Mouse (Mus musculus): ENCODE measurements around the gene Cep44.

Gene Cep44

DNA sequence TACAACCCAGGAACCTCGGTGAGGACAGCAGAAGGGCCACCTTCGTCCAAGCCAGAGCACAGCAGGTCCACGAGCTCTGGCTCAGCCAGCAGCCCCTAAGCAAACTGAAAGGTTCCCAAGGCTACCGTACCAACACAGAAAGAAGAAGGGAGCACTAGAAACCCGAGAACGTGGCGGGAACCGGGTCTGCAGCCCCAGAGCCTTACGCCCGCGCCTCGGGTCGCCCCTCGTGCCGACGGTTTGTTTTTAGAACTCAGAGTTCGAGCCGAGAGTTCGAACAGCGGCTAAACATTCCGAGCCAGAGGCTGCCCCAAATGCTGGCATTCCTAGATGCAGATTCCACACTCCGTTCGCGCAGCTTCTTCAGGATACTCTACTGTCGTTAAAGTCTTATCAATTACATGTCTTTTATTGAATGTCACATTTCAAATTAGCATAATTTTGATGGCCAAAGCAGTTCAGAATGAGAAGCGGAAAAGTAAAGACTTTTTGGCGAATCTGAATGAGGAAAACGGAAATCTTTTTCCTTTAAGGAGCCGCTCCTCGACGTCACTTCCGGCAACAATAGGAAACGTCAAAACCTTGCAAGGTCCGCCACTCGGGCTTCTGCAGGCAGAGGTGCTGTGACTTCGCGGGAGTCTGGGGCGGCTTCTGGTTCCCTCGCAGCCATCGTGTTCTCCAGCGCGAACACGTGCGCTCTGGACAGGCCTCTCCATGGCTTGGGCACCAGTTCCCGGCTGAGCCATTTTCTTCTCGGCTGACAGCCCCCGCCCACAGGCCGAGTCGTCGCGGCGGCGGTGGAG lies at the start of gene Cep44, which contains the start of gene Fbxo8:
TSS of gene Cep44 (minus strand) at position 490 of the 803 bp plus-strand sequence.
TSS of gene Fbxo8 (plus strand) at position 533 of the 803 bp plus-strand sequence.
- in situ Hi-C loops (cut with MboI, MseI) = no loop called here

DNA sequence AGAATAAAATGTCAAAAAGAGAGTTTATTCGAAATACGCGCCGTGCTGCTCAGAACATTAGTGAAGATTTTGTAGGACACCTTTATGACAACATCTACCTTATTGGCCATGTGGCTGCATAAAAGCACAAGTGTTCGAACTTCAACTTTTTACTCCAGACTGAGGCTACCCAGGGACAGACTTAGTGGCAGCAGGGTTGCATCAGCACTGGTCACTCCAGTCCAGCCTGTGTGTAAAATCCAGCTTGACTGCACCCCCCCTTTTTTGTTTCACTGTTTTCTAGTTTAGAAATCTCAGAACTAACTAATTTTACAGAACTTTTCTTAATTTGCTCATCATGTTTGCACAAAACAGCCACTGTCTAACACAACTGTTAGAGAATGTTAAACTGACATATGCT lies 40.7 kb upstream of the Cep44 start:
- in situ Hi-C loops (cut with MboI, MseI) = no loop called here

DNA sequence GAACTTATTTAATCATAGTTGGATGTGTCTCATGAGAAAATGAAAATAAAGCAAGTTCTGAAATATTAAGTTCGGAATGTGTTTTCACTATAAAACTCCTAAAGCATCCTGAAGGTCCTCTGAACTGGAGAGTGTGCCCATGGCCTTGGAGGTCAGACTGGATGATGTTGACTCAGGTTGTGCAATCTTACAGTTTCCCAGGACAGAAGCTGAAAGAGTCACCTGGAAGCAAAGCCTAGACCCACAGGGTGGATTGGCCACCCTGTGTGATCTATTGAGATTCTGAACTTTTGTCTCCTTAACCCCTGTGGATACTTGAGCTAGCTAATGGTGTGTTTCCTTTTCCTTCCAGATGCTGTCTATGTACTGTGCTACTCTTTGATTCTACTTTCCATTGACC lies 40.2 kb upstream of the Cep44 start:
- in situ Hi-C loops (cut with MboI, MseI) = no loop called here

DNA sequence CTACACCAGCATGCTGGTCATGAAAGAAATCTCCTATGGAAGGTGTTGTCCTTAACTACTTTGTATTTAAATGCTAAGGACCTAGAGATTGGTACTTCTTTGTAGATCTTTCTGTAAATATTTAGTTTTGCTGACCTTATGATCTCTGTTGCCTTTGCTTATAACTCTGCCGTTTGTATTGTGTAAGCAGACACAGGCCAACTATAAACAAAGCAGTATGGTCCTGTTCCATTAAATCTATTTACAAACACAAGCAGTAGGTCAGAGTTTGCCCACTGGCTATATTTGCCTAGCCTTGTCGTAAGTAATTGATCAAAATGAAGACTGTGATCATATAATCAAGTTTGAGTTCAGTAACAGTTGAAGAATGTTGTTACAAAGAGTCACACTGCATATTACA lies 38.2 kb upstream of the Cep44 start:
- in situ Hi-C loops (cut with MboI, MseI) = no loop called here

DNA sequence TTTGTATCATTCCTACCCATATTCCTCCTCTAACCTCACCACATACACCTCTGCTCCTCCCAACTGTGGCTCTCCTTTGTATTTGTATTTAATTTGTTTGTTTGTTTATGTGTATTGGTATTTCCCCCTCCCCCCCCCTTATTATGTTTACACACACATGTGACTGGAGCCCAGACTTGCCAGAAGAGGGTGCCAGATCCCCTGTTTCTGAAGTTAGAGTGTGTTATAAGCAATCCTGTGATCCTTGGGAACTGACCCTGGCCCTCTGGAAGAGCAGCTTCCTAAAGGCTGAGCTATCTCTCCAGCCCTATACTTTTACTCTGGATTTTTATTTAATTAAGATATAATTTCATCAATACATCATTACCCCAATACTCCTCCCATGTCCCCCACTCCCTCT lies 32.0 kb upstream of the Cep44 start:
- in situ Hi-C loops (cut with MboI, MseI) = no loop called here

DNA sequence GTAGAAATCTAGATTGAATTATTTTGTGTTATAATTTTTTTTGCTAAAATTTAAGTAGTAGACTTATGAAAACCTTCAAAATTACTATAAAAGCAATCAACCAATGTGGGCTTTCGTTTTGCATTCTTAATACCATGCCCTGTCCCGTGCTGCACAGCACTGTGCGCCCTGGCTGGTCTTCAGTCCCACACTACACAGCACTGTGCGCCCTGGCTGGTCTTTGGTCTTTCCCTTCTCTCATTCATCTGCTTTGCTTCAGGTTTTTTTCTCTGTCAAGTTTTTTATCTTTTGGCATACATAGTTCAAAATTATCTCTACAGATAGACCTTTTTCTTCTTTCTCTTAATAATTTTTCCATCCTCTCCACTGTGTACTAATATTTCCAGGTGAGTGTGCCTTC lies 30.1 kb upstream of the Cep44 start:
- in situ Hi-C loops (cut with MboI, MseI) = no loop called here

DNA sequence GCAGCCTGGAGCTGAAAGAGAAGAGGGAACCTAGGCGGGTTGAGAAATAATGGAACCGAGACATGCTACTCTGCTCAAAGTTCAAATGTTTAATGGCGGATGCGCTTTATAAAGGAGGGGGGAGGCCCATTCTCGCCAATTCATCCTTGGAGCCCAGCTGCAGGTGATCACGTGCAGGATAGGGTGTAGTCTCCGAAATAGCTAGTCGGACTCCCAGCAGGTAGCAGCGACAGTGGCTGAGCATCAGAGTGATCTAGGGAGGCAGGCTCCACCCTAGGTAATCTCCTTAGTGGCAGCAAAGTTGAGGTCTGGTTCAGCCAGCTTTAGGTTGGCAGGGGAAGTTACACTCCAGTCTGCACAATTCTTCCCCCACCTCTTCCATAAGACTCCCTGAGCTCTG lies 16.0 kb upstream of the Cep44 start:
- in situ Hi-C loops (cut with MboI, MseI) = no loop called here

DNA sequence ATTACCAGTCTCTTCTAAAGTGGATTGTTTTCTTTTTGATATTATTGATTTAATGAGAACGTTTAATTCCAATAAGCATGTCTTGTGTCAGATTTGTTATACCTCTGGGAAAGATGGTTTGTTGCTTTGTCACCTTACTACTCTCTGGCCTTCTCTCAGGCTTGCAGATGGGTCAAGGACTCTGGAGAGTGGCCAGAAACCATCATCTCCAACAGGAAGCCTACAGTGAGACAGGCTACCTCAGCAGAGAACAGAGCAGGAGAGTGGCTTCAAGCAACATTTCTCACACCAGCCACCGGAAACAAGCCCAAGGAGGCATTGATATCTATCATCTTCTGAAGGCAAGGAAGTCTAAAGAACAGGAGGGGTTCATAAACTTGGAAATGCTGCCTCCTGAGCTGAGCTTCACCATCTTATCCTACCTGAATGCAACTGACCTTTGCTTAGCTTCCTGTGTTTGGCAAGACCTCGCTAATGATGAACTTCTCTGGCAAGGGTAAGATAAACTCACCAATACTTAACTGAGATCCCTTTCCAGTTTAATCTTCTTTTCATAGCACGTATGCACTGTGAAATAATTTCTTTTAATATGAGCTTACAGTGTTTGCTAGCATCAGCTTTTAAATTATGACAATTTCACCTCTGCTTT lies 13.7 kb upstream of the Cep44 start:
- in situ Hi-C loops (cut with MboI, MseI) = no loop called here

DNA sequence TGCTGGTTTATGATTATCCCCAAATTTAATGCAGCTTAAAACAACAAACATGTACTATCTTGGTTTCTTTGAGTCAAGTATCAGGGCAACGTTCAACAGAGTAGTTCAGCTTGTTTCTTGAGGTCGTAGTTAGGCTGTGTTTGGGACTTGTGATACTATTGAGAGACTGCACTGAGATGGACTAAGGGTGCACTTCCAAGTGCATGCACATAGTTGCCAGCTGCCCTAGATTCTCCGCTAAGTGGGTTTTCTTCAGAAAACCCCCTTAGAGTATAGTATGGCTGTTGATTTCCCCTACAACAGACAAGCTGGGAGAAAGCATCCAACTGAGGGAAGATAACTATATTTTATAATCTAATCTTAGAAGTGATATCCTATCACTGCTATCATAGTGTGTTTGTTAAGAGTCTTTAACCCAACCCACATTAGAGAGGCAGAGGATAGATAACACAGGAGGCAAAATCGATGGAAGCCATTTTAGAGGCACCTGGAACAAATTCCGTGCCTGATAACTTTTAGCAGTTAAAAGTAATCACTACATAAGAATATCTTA lies 1.8 kb upstream of the Cep44 start:
- in situ Hi-C loops (cut with MboI, MseI) = no loop called here

DNA sequence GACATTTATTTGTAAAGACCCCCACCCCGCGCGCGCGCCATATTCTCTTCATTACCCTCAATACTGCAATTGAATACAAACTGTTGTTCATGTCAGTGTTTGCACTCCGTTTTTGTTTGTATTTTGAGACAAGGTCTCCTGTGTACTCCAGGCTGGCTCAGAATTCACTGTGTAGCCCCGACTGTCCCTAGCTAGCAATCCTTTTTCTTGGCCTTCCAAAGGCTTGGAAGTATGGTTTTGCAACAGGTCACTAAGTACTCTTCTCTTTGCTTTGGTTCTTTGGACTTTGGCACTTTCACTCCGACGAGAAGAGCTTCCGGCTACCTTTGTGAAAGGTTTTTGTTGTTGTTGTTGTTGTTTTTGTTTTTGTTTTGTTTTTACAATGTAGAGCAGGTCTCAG lies 1.2 kb upstream of the Cep44 start:
- in situ Hi-C loops (cut with MboI, MseI) = no loop called here

DNA sequence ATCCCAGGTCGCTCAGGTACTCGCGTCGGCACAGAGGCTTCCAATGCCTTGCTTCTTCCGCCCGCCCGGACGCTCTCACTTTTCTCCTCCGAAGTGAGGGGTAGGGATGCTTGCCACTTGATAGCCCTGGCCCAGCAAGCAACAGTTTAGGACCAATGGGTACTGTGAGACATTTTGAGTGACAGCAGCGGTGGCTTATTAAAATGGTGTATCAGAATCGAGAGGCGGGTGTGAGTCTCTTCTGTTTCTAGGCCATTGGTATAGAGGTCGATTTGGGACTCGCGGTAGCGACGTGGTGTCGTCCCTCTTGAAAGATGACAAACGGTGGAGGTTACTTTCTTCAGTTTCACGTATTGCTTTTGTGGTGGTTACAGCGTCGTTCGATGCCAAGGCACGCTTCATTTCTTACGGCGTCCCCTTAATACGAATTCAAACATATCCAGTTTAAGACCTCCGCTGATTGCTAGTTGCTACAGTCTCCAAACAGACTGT lies 560 bp upstream of the Cep44 start:
- in situ Hi-C loops (cut with MboI, MseI) = no loop called here

DNA sequence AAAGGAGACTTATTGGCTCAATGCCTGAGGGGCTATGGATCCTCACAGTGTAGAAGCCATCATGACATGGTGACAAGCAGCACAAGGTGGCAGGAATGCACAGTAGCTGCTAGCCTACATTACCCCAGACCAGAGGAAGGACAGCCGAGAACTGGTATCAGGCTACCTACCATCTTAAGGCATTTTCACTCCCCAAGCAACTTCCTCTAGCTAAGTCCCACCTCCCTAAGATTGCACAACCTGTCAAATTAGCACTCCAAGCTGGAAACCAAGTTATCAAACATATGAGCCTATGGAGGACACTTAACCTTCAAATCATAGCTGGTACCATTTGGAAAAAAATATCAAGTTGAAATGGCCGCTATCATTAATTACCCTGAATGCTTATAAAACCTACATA lies 3.0 kb downstream of the Cep44 start:
- in situ Hi-C loops (cut with MboI, MseI) = no loop called here

DNA sequence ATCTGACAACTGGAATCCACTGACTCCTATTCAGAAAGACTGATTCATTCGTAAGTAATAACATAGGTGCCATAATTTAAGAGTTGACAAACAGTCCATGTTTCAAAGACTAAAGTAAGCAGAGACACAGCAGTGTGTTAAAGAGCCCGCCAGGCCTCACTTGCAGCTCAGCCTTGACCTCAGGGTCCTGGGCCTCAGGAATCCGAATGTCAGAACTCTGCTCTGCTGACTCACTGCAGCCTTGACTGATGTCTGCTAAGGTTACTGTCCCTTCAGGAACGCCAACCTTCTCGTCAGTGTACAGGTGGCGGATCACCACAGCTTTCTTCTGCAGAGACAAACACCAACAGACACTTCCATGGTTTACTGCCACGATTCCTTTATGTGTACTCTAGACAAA lies 10.1 kb downstream of the Cep44 start:
- in situ Hi-C loops (cut with MboI, MseI) = no loop called here

DNA sequence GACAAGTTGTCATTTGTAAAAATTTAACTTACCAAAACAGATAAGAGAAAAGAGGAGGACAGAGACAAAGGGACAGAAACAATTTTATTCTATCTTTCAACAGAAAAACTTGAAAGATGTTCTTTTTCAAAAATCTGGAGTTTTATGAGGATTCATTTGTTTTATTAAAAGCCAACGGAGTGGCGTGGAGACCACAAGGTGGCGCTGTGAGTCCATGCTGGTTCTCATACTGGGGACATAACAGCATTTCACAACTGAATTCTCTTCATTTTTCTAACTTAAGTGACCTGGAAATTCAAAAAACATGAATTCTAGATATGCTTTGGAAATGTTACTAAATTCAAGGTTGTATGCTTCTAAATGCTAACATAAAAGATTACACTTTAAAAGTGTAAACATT lies 20.5 kb downstream of the Cep44 start:
- in situ Hi-C loops (cut with MboI, MseI) = no loop called here

DNA sequence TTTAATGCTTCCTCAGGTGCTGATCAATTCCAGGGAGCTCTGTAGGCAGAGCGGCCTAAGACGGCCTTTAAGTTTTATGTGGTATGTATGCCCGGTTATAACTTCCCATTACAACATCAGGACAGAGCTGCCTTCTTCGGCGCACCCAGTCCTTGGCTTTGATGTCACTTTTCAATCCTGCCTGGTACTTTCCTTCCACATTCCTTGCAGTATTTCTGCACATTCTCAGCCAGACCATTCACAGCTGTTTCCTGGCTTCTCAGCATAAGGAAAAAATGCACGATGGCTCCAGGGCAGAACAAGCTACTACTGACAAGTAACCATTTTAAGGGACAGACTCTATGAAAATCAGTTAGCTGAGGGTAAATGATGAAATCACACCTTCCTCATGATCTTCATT lies 22.0 kb downstream of the Cep44 start:
- in situ Hi-C loops (cut with MboI, MseI) = no loop called here

DNA sequence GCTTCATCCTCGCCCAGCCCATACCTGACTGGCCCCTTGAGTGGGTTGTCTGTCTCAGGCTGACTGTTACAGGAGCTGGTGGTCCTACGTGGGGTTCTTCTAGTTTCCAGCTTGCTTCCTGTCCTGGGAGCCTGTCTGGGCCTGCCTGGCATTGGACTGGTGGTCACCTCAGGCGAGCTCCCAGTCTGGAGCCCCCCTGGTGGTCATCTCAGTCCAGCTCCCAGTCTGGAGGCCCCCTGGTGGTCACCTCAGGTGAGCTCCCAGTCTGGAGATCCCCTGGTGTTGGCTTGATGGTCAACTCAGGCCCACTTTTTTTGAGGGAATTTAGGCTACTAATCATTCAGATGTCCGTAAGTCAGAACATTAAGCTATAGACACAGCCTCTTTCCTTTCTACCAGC lies 29.8 kb downstream of the Cep44 start:
- in situ Hi-C loops (cut with MboI, MseI) = no loop called here

DNA sequence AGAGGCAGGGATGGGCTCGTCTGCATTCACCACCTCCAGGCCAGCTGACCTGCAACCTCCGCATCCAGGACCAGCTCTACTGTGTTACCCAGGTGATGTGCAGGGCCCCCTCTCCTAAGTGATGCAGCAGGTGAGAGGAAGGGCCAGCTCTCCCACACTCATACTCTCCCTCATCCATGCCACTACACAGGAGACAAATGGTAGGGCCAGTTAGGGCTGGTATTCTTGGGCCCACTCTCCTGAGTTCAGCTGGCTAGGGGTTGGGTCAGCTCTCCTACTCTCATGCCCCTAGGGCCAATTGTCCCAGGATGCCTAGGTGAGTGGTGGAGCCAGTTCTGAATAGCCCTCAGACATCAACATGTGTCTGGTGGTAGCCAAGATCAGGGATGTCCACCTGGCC lies 30.6 kb downstream of the Cep44 start:
- in situ Hi-C loops (cut with MboI, MseI) = no loop called here

DNA sequence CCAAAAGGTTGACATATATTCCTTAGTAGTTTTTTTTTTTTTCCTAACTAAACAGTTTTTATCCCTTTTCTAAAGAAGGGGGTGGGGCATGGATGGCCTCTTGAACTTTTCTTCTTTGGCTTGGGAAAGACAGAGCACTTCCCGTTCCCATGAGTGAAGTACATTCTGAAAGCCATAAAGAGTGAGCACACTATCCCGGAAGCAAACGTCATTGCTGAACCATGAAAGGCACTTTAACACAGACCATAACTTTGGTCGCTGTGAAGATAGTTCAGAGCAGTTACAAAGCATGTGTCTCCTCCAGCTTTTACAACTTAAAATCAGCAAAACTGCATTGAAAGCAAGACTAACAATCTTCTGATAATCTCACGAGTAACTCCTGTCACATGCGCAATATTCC lies 32.0 kb downstream of the Cep44 start:
- in situ Hi-C loops (cut with MboI, MseI) = no loop called here

DNA sequence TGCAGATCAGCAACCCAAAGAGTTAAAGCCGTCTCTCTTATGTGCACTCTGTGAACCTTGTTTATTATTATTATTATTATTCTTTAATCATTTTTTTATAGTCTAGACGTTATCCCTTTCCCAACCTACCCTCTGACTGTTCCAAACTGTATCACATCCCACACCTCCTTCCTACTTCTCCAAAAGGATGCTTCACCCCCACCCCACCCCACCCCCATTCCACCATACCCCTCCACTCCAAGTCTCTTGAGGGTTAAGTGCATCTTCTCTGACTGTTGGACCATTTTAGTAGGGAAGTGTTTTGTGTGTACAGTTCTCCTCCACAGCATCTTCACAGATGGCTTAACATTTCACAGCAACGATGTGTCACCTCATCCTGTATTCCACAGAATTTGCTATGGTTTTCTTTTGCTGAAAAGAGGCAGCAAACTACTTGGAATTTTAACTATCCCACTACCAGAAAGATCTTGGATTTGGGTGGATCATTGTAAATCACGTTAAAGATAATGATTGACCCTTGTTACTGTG lies 41.8 kb downstream of the Cep44 start:
- in situ Hi-C loops (cut with MboI, MseI) = loop anchor here (10.0 kb wide), 1 partner anchor 786 kb away; no protein-coding TSS in a partner anchor

DNA sequence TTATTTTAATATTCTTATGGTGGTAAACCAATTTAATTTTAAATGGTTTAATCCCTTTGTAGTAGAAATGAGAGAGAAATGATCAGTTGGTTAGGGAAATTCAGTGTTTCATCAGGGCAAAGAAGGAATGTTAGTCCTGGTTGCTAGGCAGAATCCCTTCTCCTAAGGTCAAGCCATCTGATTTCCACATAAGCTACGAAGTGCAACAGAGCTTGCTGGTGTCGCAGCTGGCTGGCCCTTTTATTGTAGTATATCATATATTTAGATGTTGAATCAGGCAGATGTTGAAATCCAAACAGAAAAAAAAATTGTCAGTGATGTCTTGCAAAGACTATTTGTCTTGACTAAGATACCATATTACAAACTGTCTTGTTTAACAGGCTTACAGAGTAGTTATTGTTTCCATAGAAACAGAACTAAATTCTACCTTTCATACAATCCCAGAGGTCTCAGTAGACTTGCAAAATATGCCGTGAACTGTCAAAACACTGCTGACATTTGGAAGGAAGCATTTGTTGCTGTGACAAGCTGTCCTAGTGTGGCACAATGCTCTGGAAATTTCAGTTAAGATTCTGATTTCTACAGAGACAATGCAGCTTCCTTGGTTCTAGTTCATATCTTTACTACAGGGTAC lies 42.4 kb downstream of the Cep44 start:
- in situ Hi-C loops (cut with MboI, MseI) = loop anchor here (10.0 kb wide), 1 partner anchor 786 kb away; no protein-coding TSS in a partner anchor

DNA sequence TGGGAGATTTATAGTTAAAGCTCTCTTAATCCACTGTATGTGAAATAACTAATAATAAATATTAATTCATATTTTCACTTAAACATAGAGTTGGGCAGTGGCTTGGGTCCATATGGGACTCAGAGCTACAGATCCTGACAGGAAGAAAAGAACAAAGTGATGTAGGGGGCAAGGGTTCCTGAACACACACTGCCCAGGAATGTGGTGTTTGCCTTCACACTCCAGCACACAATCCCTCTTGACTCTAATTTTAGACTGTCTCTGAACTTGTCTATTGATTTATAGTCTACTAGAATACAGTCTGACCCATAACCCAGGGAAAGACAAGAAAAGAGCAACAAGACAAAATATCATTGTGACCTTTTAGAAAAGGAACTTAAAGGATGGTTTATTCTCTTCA lies 48.9 kb downstream of the Cep44 start:
- in situ Hi-C loops (cut with MboI, MseI) = loop anchor here (10.0 kb wide), 1 partner anchor 793 kb away; no protein-coding TSS in a partner anchor

DNA sequence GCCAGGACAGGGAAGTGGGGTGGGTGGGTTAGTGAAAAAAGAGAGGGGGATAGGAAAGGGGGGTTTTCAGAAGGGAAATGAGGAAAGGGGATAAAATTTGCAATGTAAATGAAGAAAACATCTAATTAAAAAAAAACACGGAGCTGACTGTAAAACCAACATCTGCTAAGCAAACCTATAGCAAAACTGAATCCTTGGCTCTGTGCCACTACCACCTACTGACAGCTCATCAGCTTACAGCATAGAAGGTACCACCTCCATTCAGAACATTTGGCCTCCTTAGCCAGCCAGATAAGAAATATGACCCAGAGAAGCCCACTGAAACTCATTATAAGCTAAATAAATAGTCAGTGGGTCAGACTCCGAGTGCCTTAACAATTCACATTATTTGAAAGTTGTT lies 61.4 kb downstream of the Cep44 start:
- in situ Hi-C loops (cut with MboI, MseI) = loop anchor here (25.0 kb wide), 1 partner anchor 1377 kb away; no protein-coding TSS in a partner anchor

All from T-helper 2 cell (primary cell).